Mouse (Mus musculus): ENCODE data around the gene Hey2.

DNA sequence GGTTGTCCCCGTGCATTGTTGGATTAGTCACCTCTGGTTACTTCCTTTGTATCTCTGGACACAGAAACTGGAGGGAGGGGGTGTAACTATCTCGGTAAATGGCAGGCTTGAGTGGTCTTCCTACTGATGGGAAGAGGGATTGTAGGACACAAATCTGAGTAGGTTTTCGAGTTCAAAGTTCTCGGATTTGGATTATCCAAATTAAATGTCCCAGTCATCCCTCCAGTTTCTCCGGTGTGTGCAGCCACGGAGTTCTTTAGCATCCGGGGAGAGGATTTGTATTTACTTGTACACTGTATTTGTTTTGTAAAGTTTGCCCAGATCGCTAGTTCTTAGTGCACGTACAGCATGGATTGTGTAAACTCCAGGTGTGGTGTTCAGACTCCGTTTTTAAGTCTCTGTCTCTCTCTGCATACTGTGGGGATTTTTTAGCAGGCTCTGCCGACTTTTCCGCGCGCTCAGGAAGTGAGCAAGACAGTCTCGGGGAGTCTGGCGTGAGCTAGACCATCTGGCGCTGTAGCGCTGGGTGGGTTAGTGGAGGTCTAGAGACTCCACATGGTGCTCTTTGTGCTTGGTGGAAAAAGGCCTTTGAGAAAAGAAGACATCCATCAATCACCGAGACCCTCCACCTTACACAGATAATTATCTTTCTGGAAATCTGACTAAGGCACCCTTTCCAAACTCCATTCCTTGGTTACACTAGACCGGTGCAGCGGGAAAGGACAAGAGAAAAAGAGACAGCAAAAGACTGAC, 1.0 kb upstream of the Hey2 start:
- TF ChIP-seq CTCF (IDR thresholded peaks at IDR 0.05; ENCODE audit: low read depth, low read length) (no peak), POLR2A (IDR thresholded peaks at IDR 0.05; ENCODE audit: extremely low read depth, insufficient read depth, low read length) (no peak)

All from liver, adult 2 months (tissue).